Mouse (Mus musculus): ENCODE data around the gene Gm11032.

- TF ChIP-seq CTCF (IDR thresholded peaks at IDR 0.05; ENCODE audit: borderline replicate concordance, insufficient read depth, low read depth, low read length) = no peak
- TF ChIP-seq POLR2A (IDR thresholded peaks at IDR 0.05; ENCODE audit: borderline replicate concordance, insufficient read depth, low read length) = no peak
These were observed 26.4 kb upstream of the Gm11032 start for GRCm38 (mm10) chr11:4593491-4593848.
